Mouse (Mus musculus): ENCODE results near the gene Defb35. TPM values are rescaled to one million over a fixed set of nuclear protein-coding genes. Genes with fewer than 3 reads are reported as not detected.
"Not testable (repeated sequence)": the region's sequence is repeated elsewhere in the genome, so short reads cannot be mapped to it uniquely, and the experiment has no call there.

The Defb35 gene
- total RNA-seq (2015) (not detected in 2 replicates), total RNA-seq (2017) (not detected in 2 replicates)

DNA sequence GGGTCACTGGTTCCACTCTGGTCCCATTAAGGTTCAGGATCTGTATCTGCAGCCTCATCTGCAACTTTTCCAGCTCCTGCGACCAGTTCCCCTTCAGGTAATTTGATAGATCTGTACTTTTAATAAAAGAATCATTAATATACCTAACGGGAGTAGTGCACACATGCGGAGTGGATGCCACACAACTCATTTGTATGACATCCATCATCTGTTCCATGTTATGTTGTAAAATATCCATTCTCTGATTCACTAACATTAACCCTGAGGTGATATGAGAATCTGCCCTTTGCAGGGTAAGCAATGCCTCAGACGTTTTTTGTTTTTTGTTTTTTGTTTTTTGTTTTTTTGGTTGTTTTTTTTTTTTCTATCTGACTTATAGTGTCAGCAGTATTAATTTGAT is at the start of gene Defb35:
TSS of gene Defb35 (plus strand) at position 301 of the 400 bp plus-strand sequence.
- not testable (repeated sequence) for ATAC-seq (ENCODE audit: poor library complexity, severe bottlenecking)

DNA sequence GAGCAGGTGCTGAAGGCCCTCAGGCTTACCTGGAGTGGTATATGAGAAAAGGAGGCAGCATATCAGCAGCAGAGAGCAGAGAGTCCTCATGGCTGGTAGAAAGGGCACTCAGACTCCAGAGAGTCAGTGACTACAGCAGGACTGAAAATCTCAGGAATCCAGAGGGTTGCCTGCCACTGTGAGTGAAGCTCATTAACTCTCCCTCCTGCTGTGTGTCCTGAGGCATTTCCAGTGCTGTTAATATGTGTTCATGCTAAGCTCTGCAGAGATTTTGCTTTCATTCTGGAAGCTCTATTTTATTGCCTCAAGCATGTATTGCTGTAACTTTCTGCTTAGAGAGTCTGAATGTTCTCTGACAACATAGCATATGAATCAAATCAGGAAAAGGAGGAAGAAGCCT is 31.9 kb upstream of the Defb35 start, which contains the start of gene Defb11:
TSS of gene Defb11 (minus strand) at position 123 of the 400 bp plus-strand sequence.
- ATAC-seq (ENCODE audit: poor library complexity, severe bottlenecking) = not testable (repeated sequence)

- no peak for ATAC-seq (ENCODE audit: poor library complexity, severe bottlenecking)
Observed at GRCm38 (mm10) chr8:21911931-21912330, 26.2 kb upstream of the Defb35 start.

GRCm38 (mm10) chr8:21912554-21912953 is 25.6 kb upstream of the Defb35 start:
- no peak for ATAC-seq (ENCODE audit: poor library complexity, severe bottlenecking)

GRCm38 (mm10) chr8:21915625-21916024 is 22.5 kb upstream of the Defb35 start:
- ATAC-seq (ENCODE audit: poor library complexity, severe bottlenecking) = no peak

- ATAC-seq (ENCODE audit: poor library complexity, severe bottlenecking) = not testable (repeated sequence)
Observed at GRCm38 (mm10) chr8:21930754-21931153, 7.4 kb upstream of the Defb35 start.

DNA sequence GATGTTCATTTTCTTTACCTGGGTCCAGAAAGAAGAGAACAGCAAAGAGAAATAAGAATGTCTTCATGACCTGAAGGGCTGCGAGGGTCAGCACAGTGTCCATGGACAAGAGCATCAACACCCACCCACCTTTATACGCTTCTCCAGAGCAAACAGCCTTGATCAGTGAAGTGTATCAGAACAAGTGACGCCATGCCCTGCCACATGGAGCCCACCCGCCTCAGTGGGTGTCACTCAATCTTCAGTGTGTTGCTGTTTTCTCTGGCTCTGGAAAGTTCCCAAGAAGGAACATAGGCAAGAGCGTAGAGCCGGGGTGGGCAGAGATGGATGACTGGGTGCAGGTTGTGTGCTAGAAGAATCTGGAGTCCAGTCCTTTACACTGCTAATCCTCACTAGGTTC is 5.5 kb upstream of the Defb35 start, which contains the start of gene Defb15:
TSS of gene Defb15 (minus strand) at position 101 of the 400 bp plus-strand sequence.
- ATAC-seq (ENCODE audit: poor library complexity, severe bottlenecking) = no peak

DNA sequence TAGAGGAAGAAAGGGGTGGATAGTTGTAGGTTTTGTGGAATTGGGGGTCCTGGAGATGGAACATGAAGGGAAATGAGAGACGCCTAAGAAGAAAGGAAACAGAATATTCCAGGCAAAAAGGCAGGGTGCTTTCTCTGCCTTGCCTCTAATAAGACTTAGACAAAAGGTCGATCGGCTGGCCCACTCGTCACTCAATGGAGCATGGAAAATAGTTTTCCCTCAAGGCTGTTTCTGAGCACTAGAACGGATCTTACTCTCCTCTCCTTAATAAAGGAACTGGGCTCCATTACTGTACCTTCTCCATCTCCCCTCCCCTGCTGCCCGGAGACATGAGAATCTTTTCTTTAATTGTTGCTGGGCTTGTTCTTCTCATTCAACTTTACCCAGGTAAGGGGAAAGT is 8.3 kb downstream of the Defb35 start, which contains the start of gene Defb13:
TSS of gene Defb13 (plus strand) at position 301 of the 400 bp plus-strand sequence.
- no peak for ATAC-seq (ENCODE audit: poor library complexity, severe bottlenecking)

GRCm38 (mm10) chr8:21947311-21948017 is 9.3 kb downstream of the Defb35 start:
- ATAC-seq (ENCODE audit: poor library complexity, severe bottlenecking) = no peak

- no peak for ATAC-seq (ENCODE audit: poor library complexity, severe bottlenecking)
Observed at GRCm38 (mm10) chr8:21955321-21955720, 17.2 kb downstream of the Defb35 start.

- ATAC-seq (ENCODE audit: poor library complexity, severe bottlenecking) = no peak
Observed at GRCm38 (mm10) chr8:21956336-21956735, 18.2 kb downstream of the Defb35 start.

- ATAC-seq (ENCODE audit: poor library complexity, severe bottlenecking) = no peak
Observed at GRCm38 (mm10) chr8:21958414-21958813, 20.3 kb downstream of the Defb35 start, which contains the start of gene Fam90a1a. TSS of gene Fam90a1a (plus strand) at chr8:21958714.

DNA sequence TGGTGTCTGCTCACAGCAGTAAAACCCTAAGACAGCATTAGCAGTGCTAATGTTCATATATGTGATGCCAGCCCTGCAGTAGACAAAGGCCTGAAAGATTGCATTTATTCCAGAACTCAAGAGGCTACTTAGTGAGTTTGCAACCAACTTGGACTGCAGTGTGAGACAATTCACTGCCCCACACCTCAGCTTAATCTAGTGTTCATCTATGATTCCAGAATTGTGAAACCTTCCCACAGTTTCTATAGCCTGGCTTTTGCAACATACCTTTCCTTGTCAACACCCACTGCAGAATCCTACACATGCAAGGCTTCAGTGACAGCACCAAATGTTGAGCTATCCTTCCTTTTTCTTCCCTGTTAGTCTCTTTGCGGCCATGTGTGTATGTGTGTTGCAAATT is 28.5 kb downstream of the Defb35 start:
- ATAC-seq (ENCODE audit: poor library complexity, severe bottlenecking) = no peak

GRCm38 (mm10) chr8:21969475-21969874 is 31.3 kb downstream of the Defb35 start, which contains the start of gene Ccdc70:
TSS of gene Ccdc70 (plus strand) at chr8:21969775.
- no peak for ATAC-seq (ENCODE audit: poor library complexity, severe bottlenecking)

DNA sequence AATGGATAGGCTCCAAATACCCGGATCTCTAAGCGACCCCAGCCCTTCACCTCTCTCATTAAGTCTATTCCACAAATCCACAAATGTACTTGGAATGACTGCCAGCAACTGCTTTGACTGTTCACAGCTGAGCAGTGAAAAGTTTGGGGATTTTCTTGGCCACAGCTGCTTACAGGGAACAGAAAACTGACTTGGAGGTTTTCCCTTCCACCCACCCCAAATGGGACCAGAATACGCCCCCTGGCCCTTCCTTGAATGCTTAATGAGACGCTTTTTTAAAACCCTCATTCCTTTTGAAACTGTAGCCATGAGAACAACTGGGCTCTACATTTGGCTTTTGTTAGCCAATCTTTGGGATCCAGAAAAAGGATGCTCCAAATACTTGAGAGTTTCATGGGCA is 40.0 kb downstream of the Defb35 start:
- ATAC-seq (ENCODE audit: poor library complexity, severe bottlenecking) = no peak

- ATAC-seq (ENCODE audit: poor library complexity, severe bottlenecking) = no peak
Observed at GRCm38 (mm10) chr8:21981664-21982337, 43.6 kb downstream of the Defb35 start.

Other genes with a start within 250 kb of the Defb35 start
- not detected in 2 replicates for gene AY761184, start 234.7 kb upstream of the Defb35 start, total RNA-seq (2015)
- not detected in 2 replicates for gene AY761184, start 234.7 kb upstream of the Defb35 start, total RNA-seq (2017)
- not detected in 2 replicates for gene Defa24, start 203.9 kb upstream of the Defb35 start, total RNA-seq (2015)
- not detected in 2 replicates for gene Defa24, start 203.9 kb upstream of the Defb35 start, total RNA-seq (2017)
- gene Defb50, start 114.8 kb upstream of the Defb35 start, total RNA-seq (2015) = not detected in 2 replicates
- gene Defb50, start 114.8 kb upstream of the Defb35 start, total RNA-seq (2017) = not detected in 2 replicates
- not detected in 2 replicates for gene Defb2, start 98.4 kb upstream of the Defb35 start, total RNA-seq (2015)
- gene Defb2, start 98.4 kb upstream of the Defb35 start, total RNA-seq (2017) = not detected in 2 replicates
- not detected in 2 replicates for gene Defb10, start 79.5 kb upstream of the Defb35 start, total RNA-seq (2015)
- not detected in 2 replicates for gene Defb10, start 79.5 kb upstream of the Defb35 start, total RNA-seq (2017)
- not detected in 2 replicates for gene Defb9, start 52.9 kb upstream of the Defb35 start, total RNA-seq (2015)
- gene Defb9, start 52.9 kb upstream of the Defb35 start, total RNA-seq (2017) = not detected in 2 replicates
- not detected in 2 replicates for gene Defb11, start 31.9 kb upstream of the Defb35 start, total RNA-seq (2015)
- not detected in 2 replicates for gene Defb11, start 31.9 kb upstream of the Defb35 start, total RNA-seq (2017)
- not detected in 2 replicates for gene Defb15, start 5.6 kb upstream of the Defb35 start, total RNA-seq (2015)
- gene Defb15, start 5.6 kb upstream of the Defb35 start, total RNA-seq (2017) = not detected in 2 replicates
- not detected in 2 replicates for gene Defb13, start 8.4 kb downstream of the Defb35 start, total RNA-seq (2015)
- not detected in 2 replicates for gene Defb13, start 8.4 kb downstream of the Defb35 start, total RNA-seq (2017)
- gene Fam90a1a, start 20.4 kb downstream of the Defb35 start, total RNA-seq (2015) = not detected in 2 replicates
- not detected in 2 replicates for gene Fam90a1a, start 20.4 kb downstream of the Defb35 start, total RNA-seq (2017)
- not detected in 2 replicates for gene Ccdc70, start 31.4 kb downstream of the Defb35 start, total RNA-seq (2015)
- gene Ccdc70, start 31.4 kb downstream of the Defb35 start, total RNA-seq (2017) = not detected in 2 replicates
- gene Atp7b, start 122.0 kb downstream of the Defb35 start, total RNA-seq (2015) = 0.47 and 0.62 TPM in 2 replicates
- 0.29 and 0.69 TPM in 2 replicates for gene Atp7b, start 122.0 kb downstream of the Defb35 start, total RNA-seq (2017)
- 8.6 and 8.9 TPM in 2 replicates for gene Alg11, start 122.4 kb downstream of the Defb35 start, total RNA-seq (2015)
- gene Alg11, start 122.4 kb downstream of the Defb35 start, total RNA-seq (2017) = 10.9 and 12.5 TPM in 2 replicates
- not detected in 2 replicates for gene Nek5, start 186.7 kb downstream of the Defb35 start, total RNA-seq (2015)
- not detected in 2 replicates for gene Nek5, start 186.7 kb downstream of the Defb35 start, total RNA-seq (2017)
- gene Nek3, start 228.1 kb downstream of the Defb35 start, total RNA-seq (2015) = 1.2 and 2.3 TPM in 2 replicates
- gene Nek3, start 228.1 kb downstream of the Defb35 start, total RNA-seq (2017) = 2.1 and 2.2 TPM in 2 replicates
- 66.7 and 76.1 TPM in 2 replicates for gene Ckap2, start 247.5 kb downstream of the Defb35 start, total RNA-seq (2015)
- gene Ckap2, start 247.5 kb downstream of the Defb35 start, total RNA-seq (2017) = 46.4 and 54.6 TPM in 2 replicates

Data from megakaryocyte, adult 5-6 weeks (primary cell).